Mouse (Mus musculus): Measurements from ENCODE around the gene Rab31. TPM values are rescaled to one million over a fixed set of nuclear protein-coding genes. Genes with fewer than 3 reads are reported as not detected.

Gene Rab31
- total RNA-seq, 1 experiment, result 22.8 TPM

DNA sequence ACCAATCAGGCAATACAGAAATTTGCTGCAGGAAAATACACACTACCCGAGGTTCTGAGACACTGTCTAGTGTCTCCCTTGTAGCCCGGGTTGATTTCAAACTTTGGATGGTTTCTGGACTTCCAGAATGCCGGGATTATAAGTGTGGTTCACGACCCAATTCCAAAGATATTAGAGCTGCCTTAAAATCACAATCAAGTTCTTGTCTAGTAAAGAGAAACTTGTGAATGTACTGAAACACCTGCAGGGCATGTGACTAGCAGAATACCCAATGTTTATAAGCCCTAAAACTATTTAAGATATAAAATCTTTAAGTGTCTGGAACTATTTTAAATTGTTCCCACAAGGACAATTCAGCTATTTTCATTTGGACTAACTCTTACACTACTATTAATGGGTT, 160.8 kb downstream of the Rab31 start:
- TF ChIP-seq ZC3H11A (IDR thresholded peaks at IDR 0.05; ENCODE audit: borderline replicate concordance, low read depth, low read length) (no peak), HCFC1 (IDR thresholded peaks at IDR 0.05; ENCODE audit: borderline replicate concordance, insufficient read depth, low read length) (no peak), CHD2 (IDR thresholded peaks at IDR 0.05; ENCODE audit: low read depth, low read length) (no peak), ZNF384 (IDR thresholded peaks at IDR 0.05; ENCODE audit: low read depth, low read length) (no peak), MAFK (IDR thresholded peaks at IDR 0.05; ENCODE audit: insufficient read depth, low read depth, low read length) (no peak)
- Histone ChIP-seq H3K9ac (ENCODE audit: insufficient read depth, low read depth, low read length, poor library complexity, severe bottlenecking) (no peak overlapping the region), H3K36me3 (ENCODE audit: control insufficient read depth, insufficient read depth, low read length, poor library complexity, severe bottlenecking) (peaks cover 4% of the 10 kb centered on the region), H3K27ac (ENCODE audit: insufficient read depth, low read depth, low read length, poor library complexity, severe bottlenecking) (no peak overlapping the region), H3K4me3 (ENCODE audit: insufficient read depth in 1 of 2, low read depth in 1 of 2, low read length in 2 of 2, poor library complexity in 1 of 2, severe bottlenecking in 1 of 2) (peak overlapping the region; percentile 97; a peak in 3 of 4 replicates), H3K4me1 (ENCODE audit: control insufficient read depth in 2 of 2, insufficient read depth in 2 of 2, low read length in 2 of 2, poor library complexity in 1 of 2) (peaks cover 15 to 19% of the 10 kb centered on the region in 2 experiments), H3K9me3 (ENCODE audit: control insufficient read depth, insufficient read depth, low read depth, low read length) (no peaks in the 10 kb centered on the region)
- DNase-seq (ENCODE audit: low read depth, low spot score), result no peak
- in situ Hi-C loops (cut with MboI; ENCODE audit: low sequenced_read_pairs in 2 of 2, unreplicated experiment in 2 of 2), result no loop called here

DNA sequence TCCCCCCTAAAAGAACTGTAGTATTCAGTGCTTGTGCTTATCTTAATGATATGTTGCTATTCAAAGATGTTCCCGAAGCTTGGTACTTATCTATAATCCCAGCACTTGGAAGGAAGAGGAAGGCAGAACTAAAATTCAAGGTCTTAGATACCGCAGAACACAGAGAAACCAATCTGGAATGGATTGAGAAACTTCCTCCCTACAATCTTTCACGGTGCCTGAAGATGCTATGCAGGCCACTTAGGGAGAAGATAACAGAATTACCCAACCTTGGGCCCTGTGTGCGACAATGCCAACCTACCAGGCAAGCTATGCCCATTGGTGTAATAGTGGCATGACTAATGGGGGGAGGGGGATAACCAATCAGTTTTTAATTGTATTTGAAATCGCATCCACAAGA, 163.8 kb downstream of the Rab31 start:
- Histone ChIP-seq H3K9me3 (ENCODE audit: control insufficient read depth, insufficient read depth, low read depth, low read length) (no peaks in the 10 kb centered on the region), H3K27ac (ENCODE audit: insufficient read depth, low read depth, low read length, poor library complexity, severe bottlenecking) (no peak overlapping the region), H3K9ac (ENCODE audit: insufficient read depth, low read depth, low read length, poor library complexity, severe bottlenecking) (no peak overlapping the region), H3K4me1 (ENCODE audit: control insufficient read depth in 2 of 2, insufficient read depth in 2 of 2, low read length in 2 of 2, poor library complexity in 1 of 2) (peaks cover 13 to 14% of the 10 kb centered on the region in 2 experiments), H3K4me3 (ENCODE audit: insufficient read depth in 1 of 2, low read depth in 1 of 2, low read length in 2 of 2, poor library complexity in 1 of 2, severe bottlenecking in 1 of 2) (no peak overlapping the region), H3K36me3 (ENCODE audit: control insufficient read depth, insufficient read depth, low read length, poor library complexity, severe bottlenecking) (peaks cover 4% of the 10 kb centered on the region)
- TF ChIP-seq ZC3H11A (IDR thresholded peaks at IDR 0.05; ENCODE audit: borderline replicate concordance, low read depth, low read length), result no peak
- TF ChIP-seq CHD2 (IDR thresholded peaks at IDR 0.05; ENCODE audit: low read depth, low read length), result no peak
- no peak for TF ChIP-seq MAFK (IDR thresholded peaks at IDR 0.05; ENCODE audit: insufficient read depth, low read depth, low read length)
- no peak for TF ChIP-seq HCFC1 (IDR thresholded peaks at IDR 0.05; ENCODE audit: borderline replicate concordance, insufficient read depth, low read length)
- no peak for TF ChIP-seq ZNF384 (IDR thresholded peaks at IDR 0.05; ENCODE audit: low read depth, low read length)
- DNase-seq (ENCODE audit: low read depth, low spot score), result no peak
- in situ Hi-C loops (cut with MboI; ENCODE audit: low sequenced_read_pairs in 2 of 2, unreplicated experiment in 2 of 2), result no loop called here

DNA sequence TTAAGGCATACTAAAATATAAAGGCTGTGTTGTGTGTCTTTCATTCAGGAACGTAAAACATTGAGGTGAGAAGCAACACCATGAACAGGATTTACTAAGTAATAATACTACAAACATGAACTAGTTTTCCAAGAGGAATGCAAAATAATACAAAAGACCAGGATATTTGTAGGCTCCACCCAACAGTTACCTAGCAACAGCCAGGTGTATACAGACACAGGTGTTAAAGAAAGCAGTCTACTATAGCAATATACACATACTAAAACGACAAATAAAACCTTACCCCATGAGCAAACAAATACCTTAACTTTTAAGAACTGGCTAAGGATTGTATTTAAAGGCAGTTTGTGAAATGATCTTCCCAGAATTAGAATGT, 164.3 kb downstream of the Rab31 start:
- H3K36me3 ChIP-seq (ENCODE audit: control insufficient read depth, insufficient read depth, low read length, poor library complexity, severe bottlenecking), result peaks cover 4% of the 10 kb centered on the region
- TF ChIP-seq ZNF384 (IDR thresholded peaks at IDR 0.05; ENCODE audit: low read depth, low read length), result no peak
- TF ChIP-seq MAFK (IDR thresholded peaks at IDR 0.05; ENCODE audit: insufficient read depth, low read depth, low read length), result no peak
- TF ChIP-seq HCFC1 (IDR thresholded peaks at IDR 0.05; ENCODE audit: borderline replicate concordance, insufficient read depth, low read length), result no peak
- TF ChIP-seq CHD2 (IDR thresholded peaks at IDR 0.05; ENCODE audit: low read depth, low read length), result no peak
- no peak for TF ChIP-seq ZC3H11A (IDR thresholded peaks at IDR 0.05; ENCODE audit: borderline replicate concordance, low read depth, low read length)
- in situ Hi-C loops (cut with MboI; ENCODE audit: low sequenced_read_pairs in 2 of 2, unreplicated experiment in 2 of 2), result no loop called here
- no peak overlapping the region for H3K27ac ChIP-seq (ENCODE audit: insufficient read depth, low read depth, low read length, poor library complexity, severe bottlenecking)
- no peak overlapping the region for H3K9ac ChIP-seq (ENCODE audit: insufficient read depth, low read depth, low read length, poor library complexity, severe bottlenecking)
- H3K4me3 ChIP-seq (ENCODE audit: insufficient read depth in 1 of 2, low read depth in 1 of 2, low read length in 2 of 2, poor library complexity in 1 of 2, severe bottlenecking in 1 of 2), result no peak overlapping the region
- H3K4me1 ChIP-seq (ENCODE audit: control insufficient read depth in 2 of 2, insufficient read depth in 2 of 2, low read length in 2 of 2, poor library complexity in 1 of 2), result peaks cover 13 to 14% of the 10 kb centered on the region in 2 experiments
- DNase-seq (ENCODE audit: low read depth, low spot score), result no peak
- no peaks in the 10 kb centered on the region for H3K9me3 ChIP-seq (ENCODE audit: control insufficient read depth, insufficient read depth, low read depth, low read length)

DNA sequence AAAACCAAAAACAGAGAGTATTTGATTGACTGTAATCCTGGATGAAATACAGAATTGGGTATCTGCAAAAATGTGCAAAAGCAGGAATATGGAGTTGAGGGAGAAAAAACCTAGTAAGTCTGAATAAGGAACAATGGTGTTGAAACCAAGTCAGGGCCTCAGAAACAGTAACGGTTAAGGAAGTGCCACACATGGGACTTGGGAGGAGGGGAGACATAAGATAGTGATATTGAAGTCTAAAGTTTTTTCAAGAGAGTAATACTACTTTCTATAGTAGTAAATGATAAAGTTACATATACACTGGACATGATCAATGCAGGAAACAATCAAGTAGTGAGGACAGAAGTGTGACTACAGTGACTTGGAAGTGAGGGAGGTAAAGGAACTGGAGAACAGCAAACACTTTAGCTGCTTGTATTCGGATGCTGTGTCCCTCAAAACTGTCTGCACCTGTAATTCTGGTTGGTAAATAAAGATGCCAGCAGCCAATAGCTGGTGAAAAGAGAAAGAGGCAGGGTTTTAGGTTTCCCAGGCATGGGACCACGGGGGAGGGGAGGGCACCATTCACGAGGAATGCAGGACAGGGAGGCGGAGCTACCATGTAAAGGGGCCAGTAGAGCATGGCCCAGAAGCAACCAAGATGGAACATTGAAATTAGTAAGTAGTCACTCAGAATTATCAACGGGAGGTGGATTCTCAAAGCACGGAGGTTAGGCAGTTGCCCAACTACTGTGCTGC, 164.8 kb downstream of the Rab31 start:
- no peak for DNase-seq (ENCODE audit: low read depth, low spot score)
- no peak overlapping the region; a peak in 1 of 4 replicates for H3K4me3 ChIP-seq (ENCODE audit: insufficient read depth in 1 of 2, low read depth in 1 of 2, low read length in 2 of 2, poor library complexity in 1 of 2, severe bottlenecking in 1 of 2)
- TF ChIP-seq ZC3H11A (IDR thresholded peaks at IDR 0.05; ENCODE audit: borderline replicate concordance, low read depth, low read length) (no peak), HCFC1 (IDR thresholded peaks at IDR 0.05; ENCODE audit: borderline replicate concordance, insufficient read depth, low read length) (no peak), ZNF384 (IDR thresholded peaks at IDR 0.05; ENCODE audit: low read depth, low read length) (no peak), CHD2 (IDR thresholded peaks at IDR 0.05; ENCODE audit: low read depth, low read length) (no peak), MAFK (IDR thresholded peaks at IDR 0.05; ENCODE audit: insufficient read depth, low read depth, low read length) (no peak)
- peaks cover 13 to 14% of the 10 kb centered on the region in 2 experiments for H3K4me1 ChIP-seq (ENCODE audit: control insufficient read depth in 2 of 2, insufficient read depth in 2 of 2, low read length in 2 of 2, poor library complexity in 1 of 2)
- no peaks in the 10 kb centered on the region for H3K9me3 ChIP-seq (ENCODE audit: control insufficient read depth, insufficient read depth, low read depth, low read length)
- H3K36me3 ChIP-seq (ENCODE audit: control insufficient read depth, insufficient read depth, low read length, poor library complexity, severe bottlenecking), result peaks cover 4% of the 10 kb centered on the region
- no peak overlapping the region for H3K27ac ChIP-seq (ENCODE audit: insufficient read depth, low read depth, low read length, poor library complexity, severe bottlenecking)
- in situ Hi-C loops (cut with MboI; ENCODE audit: low sequenced_read_pairs in 2 of 2, unreplicated experiment in 2 of 2), result no loop called here
- no peak overlapping the region for H3K9ac ChIP-seq (ENCODE audit: insufficient read depth, low read depth, low read length, poor library complexity, severe bottlenecking)

Data from ES-E14 (cell line).